Mouse (Mus musculus): ENCODE measurements around the gene Rcc1l. TPM values are rescaled to one million over a fixed set of nuclear protein-coding genes. Genes with fewer than 3 reads are reported as not detected.

Gene Rcc1l
- total RNA-seq, 2 experiments from 2014 or later: 14.1 to 15.7 TPM

- DNase-seq (ENCODE audit: low spot score in 2 of 2): no peak
Observed at GRCm38 (mm10) chr5:134175696-134176095, 878 bp downstream of the Rcc1l start.

- DNase-seq (ENCODE audit: low spot score in 2 of 2): no peak
Observed at GRCm38 (mm10) chr5:134173206-134173605, 3.4 kb downstream of the Rcc1l start.

GRCm38 (mm10) chr5:134170167-134170566 is 6.4 kb downstream of the Rcc1l start:
- DNase-seq (ENCODE audit: low spot score in 2 of 2): no peak

- DNase-seq (ENCODE audit: low spot score in 2 of 2): no peak
Observed at GRCm38 (mm10) chr5:134169231-134169630, 7.3 kb downstream of the Rcc1l start.

GRCm38 (mm10) chr5:134168033-134168432 is 8.5 kb downstream of the Rcc1l start:
- no peak for DNase-seq (ENCODE audit: low spot score in 2 of 2)

GRCm38 (mm10) chr5:134166642-134167041 is 9.9 kb downstream of the Rcc1l start:
- DNase-seq (ENCODE audit: low spot score in 2 of 2): no peak

- DNase-seq (ENCODE audit: low spot score in 2 of 2): no peak
Observed at GRCm38 (mm10) chr5:134164688-134165087, 11.9 kb downstream of the Rcc1l start.

GRCm38 (mm10) chr5:134155916-134156466 is 20.6 kb downstream of the Rcc1l start:
- DNase-seq (ENCODE audit: low spot score in 2 of 2): no peak

- no peak for DNase-seq (ENCODE audit: low spot score in 2 of 2)
Observed at GRCm38 (mm10) chr5:134151895-134152294, 24.7 kb downstream of the Rcc1l start.

GRCm38 (mm10) chr5:134148153-134148552 is 28.4 kb downstream of the Rcc1l start:
- no peak for DNase-seq (ENCODE audit: low spot score in 2 of 2)

- peak in 1 of 2 experiments; percentile 13 for DNase-seq (ENCODE audit: low spot score in 2 of 2)
Observed at GRCm38 (mm10) chr5:134147194-134147753, 29.3 kb downstream of the Rcc1l start.

GRCm38 (mm10) chr5:134144986-134145385 is 31.6 kb downstream of the Rcc1l start:
- no peak for DNase-seq (ENCODE audit: low spot score in 2 of 2)

- DNase-seq (ENCODE audit: low spot score in 2 of 2): no peak
Observed at GRCm38 (mm10) chr5:134142381-134142780, 34.2 kb downstream of the Rcc1l start.

- no peak for DNase-seq (ENCODE audit: low spot score in 2 of 2)
Observed at GRCm38 (mm10) chr5:134141236-134141635, 35.3 kb downstream of the Rcc1l start.

GRCm38 (mm10) chr5:134139429-134139828 is 37.1 kb downstream of the Rcc1l start:
- DNase-seq (ENCODE audit: low spot score in 2 of 2): no peak

- DNase-seq (ENCODE audit: low spot score in 2 of 2): no peak
Observed at GRCm38 (mm10) chr5:134137933-134138332, 38.6 kb downstream of the Rcc1l start.

GRCm38 (mm10) chr5:134136022-134136421 is 40.6 kb downstream of the Rcc1l start:
- DNase-seq (ENCODE audit: low spot score in 2 of 2): no peak

GRCm38 (mm10) chr5:134131586-134131985 is 45.0 kb downstream of the Rcc1l start:
- DNase-seq (ENCODE audit: low spot score in 2 of 2): no peak

- DNase-seq (ENCODE audit: low spot score in 2 of 2): no peak
Observed at GRCm38 (mm10) chr5:134126232-134126631, 50.3 kb downstream of the Rcc1l start.

- no peak for DNase-seq (ENCODE audit: low spot score in 2 of 2)
Observed at GRCm38 (mm10) chr5:134123846-134124245, 52.7 kb downstream of the Rcc1l start.

- no peak for DNase-seq (ENCODE audit: low spot score in 2 of 2)
Observed at GRCm38 (mm10) chr5:134121893-134122259, 54.7 kb downstream of the Rcc1l start.

- no peak for DNase-seq (ENCODE audit: low spot score in 2 of 2)
Observed at GRCm38 (mm10) chr5:134121138-134121892, 55.3 kb downstream of the Rcc1l start.

- DNase-seq (ENCODE audit: low spot score in 2 of 2): no peak
Observed at GRCm38 (mm10) chr5:134120135-134120534, 56.4 kb downstream of the Rcc1l start.
